ENCODE assay signal across 17 mouse cellular contexts in the genomic region with DNA sequence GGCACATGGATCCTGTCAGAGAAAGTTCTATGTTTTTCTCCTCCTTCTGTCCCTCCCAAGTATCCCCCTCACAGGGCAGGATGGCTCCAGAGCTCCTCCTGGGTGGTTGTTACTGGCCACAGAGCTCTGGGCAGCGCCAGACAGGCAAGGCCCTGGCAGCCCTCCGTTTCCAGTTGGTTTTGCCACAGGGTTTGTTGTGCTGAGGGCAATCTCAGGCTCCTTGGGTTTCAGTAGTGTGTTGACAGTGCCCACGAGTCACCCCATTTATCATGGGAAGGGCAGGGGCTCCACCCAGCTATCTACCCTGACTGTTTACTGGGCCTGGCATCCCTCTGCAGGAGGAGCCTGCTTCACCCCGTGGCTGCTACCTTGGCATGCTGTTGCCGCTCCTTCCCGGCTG.
"Had no signal": no experiment of that assay in that cellular context is flagged by ENCODE, and none has a peak within 500 bp of the region (broad histone marks: within the 10 kb centered on the region; RNA-seq: fewer than 3 reads in every experiment).

No protein-coding gene starts in this region.

- H3K9ac ChIP-seq: liver, postnatal 0 days; lung, embryonic 15.5 days; midbrain, embryonic 12.5 days; neural tube, embryonic 12.5 days had no signal

- H3K9me3 ChIP-seq: lung, embryonic 15.5 days; megakaryocyte, embryonic 14.5 days; midbrain, embryonic 12.5 days; neural tube, embryonic 12.5 days had no signal

- DNase-seq: liver, postnatal 0 days; lung, adult 2 months; lung, postnatal 14 days; lung, postnatal 36 days; midbrain, embryonic 14.5 days; right cerebral cortex, postnatal 25 days; right cerebral cortex, postnatal 4 days; spleen, adult 18-20 months; thymus, adult 18-20 months; thymus, postnatal 14 days; thymus, postnatal 36 days had no signal

- H3K27me3 ChIP-seq: lung, embryonic 15.5 days; midbrain, embryonic 12.5 days; neural tube, embryonic 12.5 days had no signal

- H3K4me1 ChIP-seq: lung, embryonic 15.5 days; megakaryocyte, embryonic 14.5 days; neural tube, embryonic 12.5 days had no signal

- H3K4me2 ChIP-seq: lung, embryonic 15.5 days; midbrain, embryonic 12.5 days; neural tube, embryonic 12.5 days had no signal

- H3K27ac ChIP-seq: lung, embryonic 15.5 days; macrophage; midbrain, embryonic 12.5 days; neural tube, embryonic 12.5 days had no signal

- H3K36me3 ChIP-seq: lung, embryonic 15.5 days; midbrain, embryonic 12.5 days; neural tube, embryonic 12.5 days had no signal

- H3K4me3 ChIP-seq: lung, embryonic 15.5 days; megakaryocyte, embryonic 14.5 days; midbrain, embryonic 12.5 days; neural tube, embryonic 12.5 days had no signal

- ATAC-seq: liver, postnatal 0 days; lung, postnatal 0 days had no signal
